Mouse (Mus musculus): ENCODE measurements around the gene Gm17606.
A peak's percentile ranks its signal among the peaks of the same experiment; 100 is the strongest.

Gene Gm17606

GRCm38 (mm10) chr14:54624976-54625375 lies 15.8 kb upstream of the Gm17606 start:
- DNase-seq (ENCODE audit: low spot score in 2 of 2), result no peak

DNA sequence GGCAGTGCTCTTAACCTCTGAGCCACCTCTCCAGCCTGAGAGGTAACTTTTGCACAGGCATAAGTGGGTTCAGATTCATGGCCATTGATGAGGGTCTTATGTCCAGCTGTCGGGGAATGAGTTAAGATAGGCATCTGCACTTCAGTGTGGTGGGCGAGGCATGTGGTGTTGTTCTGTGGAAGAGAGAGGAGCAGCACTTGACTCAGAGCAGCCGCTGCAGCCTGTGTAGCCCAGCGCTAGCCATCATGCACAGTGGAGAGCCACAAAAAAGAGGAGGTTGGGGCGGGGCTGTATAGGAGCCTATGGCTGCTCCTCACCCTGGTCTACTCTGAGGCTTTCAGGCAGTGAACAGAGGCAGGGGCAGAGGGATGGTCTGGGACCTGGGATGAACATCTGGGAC lies 12.6 kb upstream of the Gm17606 start:
- DNase-seq (ENCODE audit: low spot score in 2 of 2), result no peak

DNA sequence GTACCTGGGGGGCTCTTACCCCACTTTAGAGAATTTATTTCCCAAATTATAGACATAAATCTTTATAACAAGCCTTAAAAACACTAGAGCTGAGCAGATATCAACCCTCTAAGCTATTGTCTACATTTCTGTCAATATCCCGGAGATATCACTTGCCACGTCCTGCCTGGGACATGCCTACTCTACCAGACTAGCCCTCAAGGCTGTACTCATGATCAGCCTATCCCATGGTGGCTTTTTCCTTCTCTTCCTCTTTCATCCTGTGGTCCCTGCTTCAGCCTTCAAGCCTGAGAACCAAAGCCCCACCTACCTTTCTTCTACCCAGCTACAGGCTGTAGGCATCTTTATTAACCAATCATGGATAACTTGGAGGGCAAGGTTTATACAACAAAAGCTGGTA lies 11.0 kb upstream of the Gm17606 start:
- DNase-seq (ENCODE audit: low spot score in 2 of 2), result no peak

- DNase-seq (ENCODE audit: low spot score in 2 of 2), result no peak
Observed at GRCm38 (mm10) chr14:54630583-54631239, 10.0 kb upstream of the Gm17606 start.

DNA sequence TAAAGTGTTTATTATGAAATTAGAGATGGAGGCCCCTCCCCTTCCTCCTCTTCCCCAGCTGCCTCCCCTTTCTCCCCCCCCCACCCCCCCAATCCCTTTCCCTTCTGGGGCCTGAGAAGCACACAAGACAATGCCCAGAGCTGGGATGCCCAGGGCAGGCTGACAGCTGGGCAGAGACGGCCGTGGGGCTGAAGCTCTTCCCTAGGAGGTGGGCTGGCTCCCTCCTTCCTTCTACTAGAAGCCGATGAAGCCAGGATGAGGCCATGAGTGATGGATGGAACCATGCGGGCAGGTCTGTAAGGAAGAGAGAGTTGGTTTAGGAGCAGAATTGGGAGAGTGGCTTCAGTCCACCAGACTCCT lies 9.5 kb upstream of the Gm17606 start:
- DNase-seq (ENCODE audit: low spot score in 2 of 2), result no peak

DNA sequence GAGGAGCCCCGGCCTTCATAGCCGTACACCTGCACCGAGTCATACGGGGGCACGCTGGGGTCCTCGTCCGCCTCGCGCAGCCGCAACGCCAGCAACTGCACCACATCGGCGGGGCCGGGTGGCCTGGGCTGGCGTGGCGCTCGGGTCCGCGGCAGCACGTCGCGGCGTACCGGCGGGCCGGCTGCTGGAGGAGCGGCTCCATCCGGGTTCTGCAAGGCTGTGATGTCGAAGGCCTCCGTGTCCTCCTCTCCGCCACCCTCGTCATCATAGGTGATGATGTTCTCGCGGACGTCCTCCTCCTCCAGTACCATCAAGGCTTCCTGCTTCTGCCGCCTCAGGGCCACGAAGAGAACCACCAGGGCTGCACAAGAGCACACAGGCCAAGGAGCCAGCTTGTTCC lies 8.5 kb upstream of the Gm17606 start:
- no peak for DNase-seq (ENCODE audit: low spot score in 2 of 2)

DNA sequence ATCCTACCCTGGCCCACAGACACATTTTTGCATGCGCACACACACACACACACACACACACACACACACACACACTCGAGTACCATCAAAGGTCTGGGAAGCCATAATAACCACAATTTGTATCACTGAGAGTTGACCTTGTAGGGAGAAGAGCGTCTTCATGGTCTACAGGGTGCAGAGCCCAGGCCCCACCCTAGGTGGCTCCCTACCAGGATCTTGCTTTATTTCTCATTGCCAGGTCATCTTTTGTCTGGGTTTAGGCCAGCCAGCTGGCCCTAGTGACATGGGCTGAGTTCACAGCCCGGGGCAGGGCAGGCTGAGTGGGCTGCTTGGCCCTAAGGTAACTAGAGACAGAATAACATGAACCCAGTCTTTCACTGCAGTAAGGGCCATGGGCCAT lies 6.6 kb upstream of the Gm17606 start:
- DNase-seq (ENCODE audit: low spot score in 2 of 2), result no peak

DNA sequence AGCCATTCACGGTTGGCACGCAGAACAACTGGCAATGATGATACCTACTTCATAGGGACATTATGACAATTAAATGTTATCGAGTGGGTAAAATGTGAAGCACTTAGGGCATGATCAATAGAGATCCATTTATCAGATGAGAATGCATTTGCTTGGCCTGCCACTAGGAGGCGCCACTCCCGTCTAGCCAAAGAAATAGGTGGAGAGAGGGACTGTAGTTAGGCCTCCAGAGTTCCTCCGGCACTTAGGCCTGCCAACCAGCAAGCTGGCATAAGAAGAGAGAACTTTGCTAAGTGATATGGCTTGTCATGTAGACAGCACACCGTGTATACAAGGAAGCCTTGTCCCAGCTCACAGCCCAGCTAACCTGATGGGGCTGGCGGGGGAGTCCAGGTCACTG lies 3.8 kb upstream of the Gm17606 start:
- no peak for DNase-seq (ENCODE audit: low spot score in 2 of 2)

GRCm38 (mm10) chr14:54638210-54638609 lies 2.5 kb upstream of the Gm17606 start:
- DNase-seq (ENCODE audit: low spot score in 2 of 2), result no peak

- no peak for DNase-seq (ENCODE audit: low spot score in 2 of 2)
Observed at GRCm38 (mm10) chr14:54640121-54640520, 631 bp upstream of the Gm17606 start.

- DNase-seq (ENCODE audit: low spot score in 2 of 2), result peak; percentile 80 to 88
Observed at GRCm38 (mm10) chr14:54641305-54641969, 685 bp downstream of the Gm17606 start, which contains the start of gene Cdh24. TSS of gene Cdh24 (minus strand) at chr14:54641364.

- no peak for DNase-seq (ENCODE audit: low spot score in 2 of 2)
Observed at GRCm38 (mm10) chr14:54642224-54642944, 1.6 kb downstream of the Gm17606 start.

DNA sequence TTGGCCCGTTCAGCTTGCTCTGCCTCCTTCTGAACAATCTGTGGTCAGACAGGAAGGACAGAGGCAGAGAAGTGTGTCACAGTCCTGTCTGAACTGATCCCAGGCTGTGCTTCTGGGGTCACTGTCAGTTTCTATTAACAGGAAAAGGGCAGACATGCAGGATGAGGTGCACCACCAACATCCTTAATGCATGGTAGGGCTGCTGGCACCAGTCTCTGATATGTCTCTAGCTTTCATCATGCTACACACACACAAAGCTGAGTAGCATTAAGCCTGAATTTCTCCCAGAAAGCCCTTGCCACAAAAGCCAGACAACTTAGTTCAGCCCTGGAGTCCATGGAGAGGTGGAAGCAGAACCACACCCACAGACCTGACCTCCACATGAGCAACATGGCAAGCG lies 2.3 kb downstream of the Gm17606 start:
- no peak for DNase-seq (ENCODE audit: low spot score in 2 of 2)

DNA sequence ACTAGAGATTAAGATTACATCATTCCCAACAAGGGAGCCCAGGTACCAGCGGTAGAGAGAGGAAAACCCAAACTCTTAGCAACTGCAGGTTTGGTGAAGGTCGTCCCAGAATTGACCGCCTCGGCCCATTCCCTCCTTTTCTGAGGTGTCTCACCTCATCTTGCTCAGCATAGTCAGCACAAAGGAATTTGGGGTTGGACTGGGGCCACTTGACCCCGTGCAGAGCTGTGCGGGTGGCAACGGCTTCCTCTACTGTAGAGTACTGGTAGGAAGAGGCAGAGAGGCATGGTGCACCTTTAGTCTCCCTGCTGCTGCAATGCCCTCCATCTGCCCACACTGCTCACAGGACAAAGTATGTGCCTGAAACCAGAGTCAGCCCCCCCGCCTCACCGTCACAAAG lies 3.5 kb downstream of the Gm17606 start:
- DNase-seq (ENCODE audit: low spot score in 2 of 2), result no peak

DNA sequence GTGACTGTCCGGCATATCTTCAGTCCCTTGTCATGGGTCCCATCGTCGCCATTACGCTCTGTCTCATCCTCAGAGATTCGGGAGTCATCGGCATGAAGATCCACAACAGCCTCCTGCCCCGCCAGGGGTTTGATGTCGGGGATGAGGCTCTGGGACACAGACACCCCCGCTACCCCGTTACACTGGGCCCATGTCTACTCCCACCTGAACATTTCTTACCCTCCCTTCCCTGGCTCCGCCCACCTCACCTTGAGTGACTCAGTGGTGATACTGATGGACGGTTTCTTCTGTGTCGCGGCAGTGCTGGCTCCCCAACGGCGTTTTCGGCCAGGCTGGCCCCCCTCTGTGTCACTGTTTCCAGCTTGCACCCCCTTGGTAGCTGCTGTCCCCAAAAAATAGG lies 5.7 kb downstream of the Gm17606 start:
- DNase-seq (ENCODE audit: low spot score in 2 of 2), result no peak

DNA sequence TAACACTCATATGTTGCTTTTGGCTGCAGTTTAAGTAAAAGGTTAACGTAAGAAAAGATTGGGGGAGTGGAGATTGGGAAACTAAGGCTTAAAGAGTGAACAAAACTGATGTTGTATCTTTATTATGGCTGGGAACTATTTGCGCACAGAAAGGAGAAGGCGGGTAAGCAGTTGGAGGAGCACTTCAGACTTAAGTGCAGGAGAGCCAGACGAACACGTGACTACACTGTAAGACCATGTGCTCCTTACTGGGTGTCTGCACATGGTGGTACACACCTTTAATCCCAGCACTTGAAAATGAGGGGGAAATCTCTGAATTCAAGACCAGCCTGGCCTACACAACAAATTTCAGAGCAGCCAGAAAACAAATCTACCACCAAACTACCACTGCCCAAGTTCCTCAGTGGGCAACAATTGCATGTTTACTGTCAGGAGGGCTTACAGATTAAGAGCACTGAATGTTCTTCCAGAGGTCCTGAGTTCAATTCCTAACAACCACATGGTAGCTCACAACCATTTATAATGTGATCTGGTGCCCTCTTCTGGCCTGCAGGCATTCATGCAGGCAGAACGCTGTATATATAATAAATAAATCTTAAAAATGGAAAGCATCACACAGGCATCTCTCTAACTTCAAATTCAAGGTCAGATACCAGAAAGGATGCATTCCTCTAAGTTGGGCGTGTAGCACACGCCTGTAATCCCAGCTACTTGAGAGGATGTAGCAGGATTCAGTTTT lies 6.3 kb downstream of the Gm17606 start:
- no peak for DNase-seq (ENCODE audit: low spot score in 2 of 2)

GRCm38 (mm10) chr14:54647900-54648299 lies 7.1 kb downstream of the Gm17606 start:
- DNase-seq (ENCODE audit: low spot score in 2 of 2), result no peak

GRCm38 (mm10) chr14:54650621-54651454 lies 10.1 kb downstream of the Gm17606 start:
- peak in 1 of 2 experiments; percentile 79 for DNase-seq (ENCODE audit: low spot score in 2 of 2)

- DNase-seq (ENCODE audit: low spot score in 2 of 2), result no peak
Observed at GRCm38 (mm10) chr14:54651556-54651955, 10.8 kb downstream of the Gm17606 start.

DNA sequence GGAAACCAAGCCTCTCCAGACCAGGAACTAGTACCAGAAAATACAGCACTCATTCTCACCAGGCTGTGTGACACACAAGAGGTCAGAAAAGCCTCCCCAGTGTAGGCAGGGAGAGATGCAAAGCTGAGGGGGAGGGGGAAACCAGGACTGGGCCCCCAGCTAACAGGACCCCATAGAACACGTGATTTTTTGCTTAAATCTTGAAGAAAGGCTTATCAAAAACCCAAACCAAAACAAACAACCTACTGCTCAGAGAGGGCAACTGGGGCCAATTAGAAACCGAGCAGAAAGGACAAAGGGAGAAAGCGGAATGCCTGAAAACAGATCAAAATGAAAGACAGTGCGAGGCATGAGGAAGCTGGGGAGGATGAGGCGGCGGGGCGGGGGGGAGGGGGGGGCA lies 12.0 kb downstream of the Gm17606 start:
- no peak for DNase-seq (ENCODE audit: low spot score in 2 of 2)

GRCm38 (mm10) chr14:54653496-54653895 lies 12.7 kb downstream of the Gm17606 start:
- DNase-seq (ENCODE audit: low spot score in 2 of 2), result peak; percentile 81 to 83
